Mouse (Mus musculus) lung, adult 2 months (tissue): Measurements from ENCODE around the gene Fkbp15. TPM values are rescaled to one million over a fixed set of nuclear protein-coding genes. Genes with fewer than 3 reads are reported as not detected.

Experiments
- DNase-seq: peaks from one replicate; pipeline ENCODE4 v3.0.0; 2022
- H3K4me1 ChIP-seq: fragments of 200-500 bp; 2 replicates; pipeline ENCODE4 v1.6.1; 2011; ENCODE audit warnings: low read length; ENCODE audit not compliant: control insufficient read depth, insufficient read depth
- H3K4me3 ChIP-seq: fragments of 200-500 bp; replicated peaks from 2 replicates; pipeline ENCODE3; 2011; ENCODE audit warnings: low read depth, mild to moderate bottlenecking, control low read depth, low read length; ENCODE audit errors: extremely low read depth
- CTCF ChIP-seq: fragments of 200-500 bp; IDR thresholded peaks from 2 replicates; pipeline ENCODE4 v1.5.1; 2011; ENCODE audit warnings: mild to moderate bottlenecking, low read length, control low read depth; ENCODE audit not compliant: insufficient read depth
- POLR2A ChIP-seq: fragments of 200-500 bp; IDR thresholded peaks from 2 replicates; pipeline ENCODE4 v1.6.1; 2011; ENCODE audit warnings: low read depth, mild to moderate bottlenecking, control low read depth, low read length, borderline replicate concordance; ENCODE audit errors: extremely low read depth
- WGBS: fragments of 180-500 bp; shearing (Covaris S2); methylation state at CpG from one replicate; pipeline ENCODE4 v1.1.7; 2018; 5-methylcytosine and 5-hydroxymethylcytosine counted together
- polyA plus RNA-seq: library from polyadenylated mRNA; depleted of rRNA; stranded (reverse); fragments of >200 nt; gene quantifications from 2 replicates; pipeline ENCODE4 v1.2.3, GENCODE M21; 2012

Fkbp15 gene
- polyA plus RNA-seq, 1 experiment = 41.5 TPM

GRCm38 (mm10) chr4:62359256-62359775 lies 1.0 kb downstream of the Fkbp15 start:
- Histone ChIP-seq H3K4me3 (peak overlapping the region; percentile 91), H3K4me1 (peaks cover 7% of the 10 kb centered on the region)
- TF ChIP-seq POLR2A (no peak), CTCF (no peak)
- DNase-seq = no peak
- WGBS = 32% methylated on average over 7 of the region's 7 CpGs

- no peak overlapping the region for H3K4me3 ChIP-seq
- H3K4me1 ChIP-seq = peaks cover 11% of the 10 kb centered on the region
- TF ChIP-seq POLR2A (no peak), CTCF (no peak)
- WGBS = 46% methylated on average over 1 of the region's 1 CpGs
- DNase-seq = no peak
Observed at GRCm38 (mm10) chr4:62357631-62358148, 2.7 kb downstream of the Fkbp15 start.

- DNase-seq = no peak
- H3K4me1 ChIP-seq = peaks cover 32% of the 10 kb centered on the region
- WGBS = 53% methylated on average over 2 of the region's 2 CpGs
- no peak overlapping the region for H3K4me3 ChIP-seq
- TF ChIP-seq CTCF (no peak), POLR2A (no peak)
Observed at GRCm38 (mm10) chr4:62349371-62349770, 11.0 kb downstream of the Fkbp15 start.

GRCm38 (mm10) chr4:62348329-62348705 lies 12.0 kb downstream of the Fkbp15 start:
- TF ChIP-seq CTCF (no peak), POLR2A (no peak)
- DNase-seq = no peak
- WGBS = 9% methylated on average over 2 of the region's 2 CpGs
- Histone ChIP-seq H3K4me1 (peaks cover 32% of the 10 kb centered on the region), H3K4me3 (no peak overlapping the region)

DNA sequence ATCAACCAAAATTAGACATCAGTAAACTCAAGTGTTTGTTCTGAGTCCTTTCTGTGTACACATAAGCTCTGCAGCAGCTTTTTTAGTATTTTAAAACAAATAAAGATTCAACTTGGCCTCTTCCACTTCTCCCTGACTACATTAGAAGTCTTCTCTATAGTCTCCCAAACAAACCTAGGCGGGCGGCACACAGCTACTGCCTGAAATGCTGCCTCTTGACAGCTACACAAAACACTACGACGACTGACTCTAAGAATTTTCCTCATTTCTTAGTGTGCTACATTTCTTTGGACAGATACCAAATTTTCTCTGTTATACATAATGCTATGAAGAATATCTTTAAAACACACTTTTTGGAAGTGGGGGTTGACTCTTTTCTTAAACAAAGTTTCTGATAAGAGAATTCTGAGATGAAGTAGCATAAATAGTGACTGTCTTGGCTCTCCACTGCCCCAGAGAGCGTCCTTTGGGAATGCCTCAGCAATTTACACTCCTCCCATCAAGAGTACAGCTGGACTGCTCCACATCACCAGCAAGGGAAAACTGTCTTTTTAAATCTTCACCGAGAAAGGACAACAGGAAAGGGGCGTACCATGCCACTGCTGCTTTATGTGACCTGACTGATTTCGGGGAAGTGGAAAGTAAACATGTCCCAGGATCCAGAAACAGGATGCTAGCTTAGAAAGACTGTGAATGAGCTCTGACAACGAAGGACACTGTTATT lies 12.6 kb downstream of the Fkbp15 start:
- peaks cover 29% of the 10 kb centered on the region for H3K4me1 ChIP-seq
- DNase-seq = no peak
- TF ChIP-seq CTCF (no peak), POLR2A (no peak)
- 18% methylated on average over 9 of the region's 9 CpGs for WGBS
- H3K4me3 ChIP-seq = no peak overlapping the region

GRCm38 (mm10) chr4:62345827-62346226 lies 14.5 kb downstream of the Fkbp15 start:
- no peak overlapping the region for H3K4me3 ChIP-seq
- WGBS = 53% methylated on average over 4 of the region's 4 CpGs
- TF ChIP-seq POLR2A (no peak), CTCF (no peak)
- DNase-seq = no peak
- H3K4me1 ChIP-seq = peaks cover 26% of the 10 kb centered on the region

- TF ChIP-seq CTCF (0 out of 2 replicates have a peak, but pooled peaks have one; percentile 1), POLR2A (no peak)
- H3K4me1 ChIP-seq = peaks cover 21% of the 10 kb centered on the region
- 97% methylated on average over 1 of the region's 1 CpGs for WGBS
- H3K4me3 ChIP-seq = no peak overlapping the region
- no peak for DNase-seq
Observed at GRCm38 (mm10) chr4:62344000-62344399, 16.3 kb downstream of the Fkbp15 start.

DNA sequence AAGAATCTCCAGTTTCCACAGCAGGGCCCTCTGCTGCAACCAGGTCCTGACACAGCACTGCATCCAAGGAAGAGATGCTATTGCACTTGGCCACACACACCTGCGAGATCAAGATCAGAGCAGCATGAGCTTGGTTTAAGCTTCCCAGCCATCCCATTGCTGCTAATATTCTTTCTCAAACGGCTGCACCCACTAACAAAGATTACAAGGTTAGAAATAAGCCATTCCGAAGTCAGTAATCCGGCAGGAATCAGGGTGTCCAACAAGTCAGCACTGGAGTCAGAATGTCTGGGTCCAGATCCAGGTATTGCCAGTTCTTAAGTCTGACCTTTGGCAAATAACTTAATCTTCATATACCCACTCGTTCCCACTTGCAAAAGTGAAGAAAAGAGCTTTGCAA lies 21.8 kb downstream of the Fkbp15 start:
- TF ChIP-seq CTCF (no peak), POLR2A (no peak)
- 87% methylated on average over 5 of the region's 5 CpGs for WGBS
- H3K4me1 ChIP-seq = no peaks in the 10 kb centered on the region
- DNase-seq = no peak
- H3K4me3 ChIP-seq = no peak overlapping the region

DNA sequence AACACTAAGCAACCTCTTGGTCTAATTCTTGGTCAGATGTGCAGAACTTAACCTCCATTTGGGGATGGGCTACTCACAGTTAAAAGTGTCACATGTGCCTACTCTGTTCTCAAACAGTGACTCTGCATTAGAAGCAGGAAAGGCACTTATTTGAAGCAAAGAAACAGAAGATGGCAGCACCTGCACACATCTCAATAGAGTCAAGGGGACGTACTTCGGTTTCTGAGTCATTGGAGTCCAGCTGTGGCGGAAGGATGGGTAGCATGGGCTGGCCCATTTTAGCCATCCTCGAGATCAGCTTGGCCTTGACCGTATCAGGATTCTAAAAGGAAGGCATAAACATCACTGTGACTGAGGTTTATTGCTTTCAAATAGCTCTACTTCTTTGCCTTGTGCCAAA lies 28.4 kb downstream of the Fkbp15 start:
- TF ChIP-seq CTCF (no peak), POLR2A (no peak)
- no peak overlapping the region for H3K4me3 ChIP-seq
- 50% methylated on average over 5 of the region's 5 CpGs for WGBS
- DNase-seq = no peak
- no peaks in the 10 kb centered on the region for H3K4me1 ChIP-seq
